Mouse (Mus musculus): ENCODE data around the gene Stil.

DNA sequence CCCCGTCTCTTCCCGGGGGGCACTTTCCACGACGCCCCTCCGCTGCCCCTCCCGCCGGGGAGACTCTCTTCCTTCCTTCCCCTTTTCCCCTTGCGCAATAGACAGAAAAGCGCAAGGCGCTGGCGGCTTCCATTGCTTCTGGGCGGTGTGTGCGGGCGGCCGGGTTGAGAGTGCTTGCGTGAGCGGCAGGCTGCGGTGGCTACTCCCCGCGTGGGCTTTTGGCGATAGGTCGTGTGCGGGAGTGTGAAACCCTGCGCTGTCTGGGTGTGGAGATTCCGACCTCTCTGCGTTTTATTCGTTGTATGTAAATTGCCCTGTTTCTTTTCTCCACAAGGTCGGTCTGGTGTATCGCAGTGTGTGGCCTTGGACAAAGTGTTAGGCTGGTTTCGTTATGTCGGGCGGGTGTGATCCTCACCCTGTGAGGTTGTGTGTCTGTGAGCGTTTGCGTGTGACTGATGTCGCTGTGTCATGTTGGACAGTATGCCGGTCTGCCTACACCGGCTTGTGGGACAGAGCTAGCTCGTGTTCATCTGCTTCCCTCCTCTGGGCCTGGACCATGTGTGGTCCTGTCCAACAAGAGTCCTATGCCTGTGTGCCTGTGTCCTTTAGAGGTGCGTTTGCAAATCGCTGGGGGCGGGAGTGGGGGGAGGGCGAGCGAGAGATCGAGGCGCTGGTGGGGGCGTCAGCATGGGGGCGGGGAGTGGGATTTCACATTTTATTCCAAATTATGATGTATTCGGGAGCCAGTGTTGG, 57.1 kb downstream of the Stil start:
- no peak for TF ChIP-seq CTCF (IDR thresholded peaks at IDR 0.05; ENCODE audit: borderline replicate concordance, extremely low read depth, insufficient read depth, insufficient read length)
- 0 out of 2 replicates have a peak, but pooled peaks have one; percentile 5 for TF ChIP-seq POLR2A (IDR thresholded peaks at IDR 0.05; ENCODE audit: borderline replicate concordance, extremely low read depth, insufficient read depth, insufficient read length, poor library complexity, severe bottlenecking)

All from brain, embryonic 14.5 days (tissue).